Mouse (Mus musculus) left cerebral cortex, adult 18-20 months (tissue): ENCODE measurements around the gene Slc25a54. TPM values are rescaled to one million over a fixed set of nuclear protein-coding genes. Genes with fewer than 3 reads are reported as not detected.

Experiments used
- DNase-seq, 2 experiments: peaks; one replicate each; pipeline ENCODE4 v3.0.0; 2021 to 2022; ENCODE audit warnings: low spot score in 2 of 2, mixed read lengths in 1 of 2
- long read RNA-seq, 2 experiments: library from polyadenylated mRNA; stranded (forward); transcript quantifications; one replicate each; pipeline ENCODE4 v2.0.0; 2021
- total RNA-seq, 2 experiments: library from RNA; stranded (reverse); gene quantifications; 2 replicates each; pipeline ENCODE4 v1.2.3; 2021

The Slc25a54 gene
- not detected for total RNA-seq
- long read RNA-seq, experiment 1 = 0 reads
- long read RNA-seq, experiment 2 = 0 reads

DNA sequence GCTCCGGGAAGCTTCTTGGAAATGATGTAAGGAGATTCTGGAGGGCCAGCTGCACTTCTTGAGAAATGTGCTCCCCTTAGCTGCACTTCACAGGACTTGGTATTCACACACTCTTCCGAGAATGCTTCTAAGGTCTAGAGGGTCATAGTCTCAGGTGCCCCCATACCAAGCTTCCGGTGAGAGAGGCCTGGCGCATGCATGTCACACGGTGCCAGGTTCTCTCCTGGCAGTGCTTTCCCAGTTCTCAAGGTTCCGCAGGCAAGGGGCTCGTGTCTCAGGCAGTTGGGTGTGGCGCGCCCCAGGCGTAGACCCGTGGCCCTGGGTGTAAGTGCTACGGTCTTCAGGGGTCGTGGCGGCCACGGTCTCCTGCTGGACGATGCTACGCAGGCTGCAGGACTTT is at the start of gene Slc25a54:
Slc25a54 (plus strand) TSS at position 301 of the 400 bp plus-strand sequence.
- DNase-seq = no peak

DNA sequence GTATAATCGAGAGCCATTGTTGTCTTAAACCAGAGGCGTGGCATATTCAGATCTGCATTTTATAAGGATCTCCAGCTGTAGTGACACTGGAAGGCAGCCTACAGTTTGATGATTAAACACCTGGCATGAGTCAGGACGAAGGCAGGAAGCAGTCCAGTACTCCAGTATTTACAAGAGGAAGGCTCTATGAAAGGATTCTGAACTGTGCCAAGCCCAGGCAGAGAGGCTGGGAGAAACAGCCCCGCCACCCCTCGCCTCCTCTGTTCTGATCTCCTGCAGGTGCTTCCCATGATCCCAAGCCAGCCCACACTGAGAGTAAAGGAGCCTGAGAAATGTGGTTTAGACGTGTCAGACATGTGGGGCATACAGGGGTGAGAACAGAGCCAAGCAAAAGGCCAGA is 49.5 kb upstream of the Slc25a54 start:
- no peak for DNase-seq

DNA sequence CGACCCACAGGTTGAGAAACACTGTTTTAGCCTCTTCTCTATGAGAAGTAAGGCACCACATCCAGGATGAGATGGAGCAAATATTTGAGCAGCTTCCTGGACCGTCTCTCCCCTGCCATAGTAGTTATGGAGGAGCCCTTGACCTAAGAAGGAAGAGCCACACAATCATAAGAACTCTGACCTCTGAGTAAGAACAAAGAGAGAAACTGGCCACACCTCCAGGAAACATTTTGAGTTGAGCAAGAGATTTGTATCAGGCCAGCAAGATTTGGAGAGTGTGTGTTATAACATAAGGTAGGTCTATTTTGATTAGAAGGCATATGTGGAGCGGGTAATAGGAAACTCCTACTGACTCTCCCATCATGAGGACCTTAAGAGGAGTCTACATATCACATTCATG is 48.6 kb upstream of the Slc25a54 start:
- DNase-seq = no peak

DNA sequence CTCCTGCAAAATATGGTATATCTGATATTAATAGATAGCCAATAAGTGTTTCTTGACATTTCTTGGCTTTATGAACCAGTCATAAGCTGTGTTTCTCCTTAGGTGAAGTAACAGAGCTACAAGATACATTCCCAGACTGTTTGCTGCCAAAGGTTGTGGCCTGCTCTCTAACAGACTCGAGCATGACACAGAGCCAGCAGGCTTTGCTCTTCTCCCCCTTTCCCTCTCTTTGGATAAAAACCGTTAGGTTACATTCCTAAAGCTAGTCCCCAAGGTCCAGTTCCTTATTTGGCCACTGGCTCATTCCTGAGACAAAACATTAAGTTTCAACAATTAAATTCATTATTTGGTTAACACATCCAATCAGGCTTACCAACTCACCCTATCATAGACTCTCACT is 48.0 kb upstream of the Slc25a54 start:
- no peak for DNase-seq

DNA sequence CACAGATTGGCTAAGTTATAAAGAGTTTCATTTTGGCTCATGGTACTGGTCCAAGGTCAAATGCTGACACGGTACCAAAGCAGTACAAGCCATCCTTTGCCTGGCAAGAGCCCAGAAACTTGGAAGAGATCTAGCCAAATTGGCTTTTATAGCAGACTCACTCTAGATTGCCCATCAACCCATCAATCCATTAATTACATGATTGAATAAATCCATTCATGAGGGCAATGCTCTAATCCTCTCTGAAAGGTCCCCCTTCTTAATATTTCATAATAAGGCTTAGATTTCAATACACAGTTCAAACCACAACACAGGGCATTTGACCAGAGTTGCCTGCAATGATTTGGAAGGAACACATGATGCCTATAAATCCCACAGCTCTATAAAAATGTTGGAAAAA is 45.9 kb upstream of the Slc25a54 start:
- DNase-seq = no peak

DNA sequence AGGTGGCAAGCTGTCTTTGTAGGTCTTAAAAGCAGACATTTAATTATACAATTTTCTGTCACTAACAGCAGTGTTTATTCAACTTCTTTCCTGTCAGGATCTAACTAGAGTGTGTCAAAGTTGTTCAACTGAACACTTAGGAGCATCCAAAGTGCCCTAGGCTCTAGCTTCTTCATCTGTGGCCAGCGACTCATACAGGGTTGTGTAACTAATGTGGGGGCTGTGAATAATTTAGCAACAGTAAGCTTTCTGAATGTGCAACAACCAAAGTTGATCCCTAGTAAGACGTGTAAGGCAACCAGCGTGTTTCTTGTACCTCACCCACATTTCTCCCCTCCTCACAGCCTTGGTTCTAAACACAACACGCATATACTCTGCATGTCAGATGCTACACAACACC is 39.4 kb upstream of the Slc25a54 start:
- no peak for DNase-seq

DNA sequence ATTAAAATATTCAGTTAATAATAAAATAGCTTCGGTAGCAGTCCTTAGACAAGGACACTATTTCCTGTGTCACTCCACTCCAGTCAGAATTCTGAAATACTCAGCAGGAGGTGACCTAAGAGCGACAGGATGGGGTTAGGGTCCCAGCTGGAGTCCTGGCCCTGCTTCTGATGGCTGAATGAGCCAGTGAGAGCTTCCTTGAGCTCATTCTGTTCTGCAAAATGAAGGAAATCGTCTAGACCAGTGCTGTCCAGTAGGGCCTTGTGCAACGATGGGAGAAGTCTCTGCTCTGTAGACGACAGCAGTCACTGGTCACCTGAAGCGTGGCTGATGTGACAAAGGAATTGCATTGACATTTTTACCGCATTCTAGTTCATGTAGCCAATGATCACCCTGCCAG is 36.9 kb upstream of the Slc25a54 start:
- no peak for DNase-seq

DNA sequence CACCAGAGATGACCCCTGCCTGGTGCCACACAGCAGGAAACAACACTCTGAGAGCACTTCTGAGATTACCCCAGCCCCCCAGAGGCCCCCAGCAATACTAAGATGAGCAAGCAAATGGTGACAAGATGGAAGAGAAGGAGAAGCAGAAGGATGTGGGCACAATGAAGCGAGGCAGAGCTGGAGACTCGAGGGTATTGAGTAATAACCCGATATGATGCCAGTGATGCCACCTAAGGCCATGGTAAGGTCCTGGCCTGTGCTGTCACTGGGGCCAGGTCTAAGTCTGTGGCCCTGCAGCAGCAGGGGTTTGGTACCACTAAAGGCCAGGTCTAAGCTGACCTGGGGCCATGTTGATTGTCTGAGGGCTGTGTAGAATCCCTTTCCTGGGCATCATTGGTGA is 33.8 kb upstream of the Slc25a54 start:
- DNase-seq = no peak

DNA sequence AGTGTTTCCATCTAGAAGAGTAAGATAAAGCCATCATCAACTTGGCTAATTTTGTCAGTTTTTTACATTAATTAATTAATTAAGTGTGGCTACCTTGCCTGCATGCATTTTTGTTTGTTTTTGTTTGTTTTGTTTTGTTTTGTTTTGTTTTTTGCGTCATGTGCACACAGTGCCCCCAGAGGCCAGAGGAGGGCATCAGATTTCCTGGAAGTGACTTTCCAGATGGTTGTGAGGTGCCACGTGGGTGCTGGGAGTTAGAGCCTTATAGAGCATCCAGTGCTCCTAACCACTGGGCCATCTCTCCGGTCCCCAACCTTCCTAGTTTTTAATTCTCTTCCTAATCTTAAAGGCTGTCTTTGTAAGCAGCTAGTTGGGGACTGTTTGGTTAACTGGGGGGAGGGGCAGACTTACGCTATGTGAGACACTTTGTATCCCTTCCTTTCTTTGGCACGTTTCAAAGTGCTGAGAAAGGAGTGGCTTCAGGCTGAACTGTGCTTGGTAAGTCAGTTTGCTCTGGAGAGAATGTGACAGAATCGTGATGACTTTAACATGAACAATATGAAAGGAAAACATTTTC is 32.5 kb upstream of the Slc25a54 start:
- DNase-seq = no peak

DNA sequence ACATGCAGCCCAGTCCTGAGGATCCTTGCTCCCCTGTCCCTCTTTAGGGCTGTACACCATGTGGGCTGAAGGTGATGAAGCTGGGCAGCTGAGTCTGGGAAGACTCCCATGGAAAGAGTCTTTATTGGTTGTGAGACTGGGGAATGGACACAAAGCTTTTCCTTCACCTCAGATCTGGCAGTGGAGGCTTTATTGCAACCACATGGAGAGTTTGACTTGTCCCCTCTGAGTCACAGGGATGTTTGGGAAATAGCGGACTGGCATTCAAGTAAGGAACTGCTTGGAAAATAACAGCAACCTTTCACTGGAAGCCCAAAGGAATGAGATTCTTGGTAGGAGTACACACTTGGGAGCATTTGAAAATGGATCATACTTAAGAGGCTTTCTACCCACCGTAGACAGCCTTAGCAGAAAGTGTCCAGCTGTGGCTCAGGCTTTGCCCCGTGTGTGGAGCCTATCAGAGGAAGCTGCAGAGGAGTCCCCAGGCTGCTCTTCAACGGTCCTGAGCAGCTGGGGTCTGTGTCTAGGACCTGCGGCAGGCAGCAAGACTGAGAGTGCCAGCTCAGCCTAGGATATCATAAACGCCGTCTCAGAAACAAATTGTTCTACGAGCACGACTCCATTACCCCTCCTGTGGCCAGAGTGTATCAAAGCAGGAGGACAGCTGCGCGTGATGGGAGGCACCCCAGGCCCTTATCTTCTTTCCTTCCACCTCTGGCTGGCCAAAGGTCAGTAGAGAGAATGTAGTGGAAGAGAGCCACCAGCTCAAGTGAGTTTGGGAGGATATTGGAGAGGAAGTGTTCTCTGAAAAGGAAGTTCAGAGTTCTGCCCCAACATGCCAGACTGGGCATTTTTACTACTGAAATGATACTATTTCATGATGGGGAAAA is 29.0 kb upstream of the Slc25a54 start:
- no peak for DNase-seq

DNA sequence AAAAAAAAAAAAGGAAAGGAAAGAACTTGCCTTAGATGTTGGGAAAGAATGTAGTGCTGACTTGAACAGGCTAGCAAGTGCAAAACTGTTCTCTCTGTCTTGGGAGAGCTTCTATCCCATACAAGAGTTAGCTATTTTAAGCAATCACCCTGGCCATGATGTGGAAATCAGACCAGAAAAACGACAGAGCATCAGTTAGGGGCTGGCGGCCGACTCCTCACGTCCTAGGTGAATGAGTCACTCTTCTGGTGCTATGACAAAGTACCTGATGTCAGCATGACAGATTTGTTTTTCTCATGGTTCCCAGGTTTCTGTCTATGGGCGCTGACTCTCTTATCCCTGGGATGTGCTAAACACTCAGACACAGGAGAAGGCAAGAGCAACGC is 28.3 kb upstream of the Slc25a54 start:
- no peak for DNase-seq

DNA sequence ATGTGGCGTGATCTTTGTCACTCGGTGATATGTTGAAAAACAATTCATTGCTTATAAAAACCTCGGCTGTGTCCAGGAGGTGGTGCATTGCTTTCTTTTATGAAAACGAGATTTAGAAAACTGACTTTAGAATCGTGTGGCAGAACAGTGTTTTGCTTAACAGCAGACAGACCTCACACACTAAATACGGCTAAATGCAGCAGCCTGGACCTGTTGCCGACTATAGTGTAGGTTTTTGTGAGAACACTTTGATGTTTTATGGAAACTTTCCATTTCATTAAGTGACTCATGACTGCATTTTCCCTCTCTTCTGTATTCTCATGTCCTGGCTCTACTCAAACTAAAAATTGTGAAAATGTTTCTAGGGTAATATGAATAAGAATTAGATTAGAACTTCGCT is 20.4 kb upstream of the Slc25a54 start:
- DNase-seq = peak in 1 of 2 experiments; percentile 6

DNA sequence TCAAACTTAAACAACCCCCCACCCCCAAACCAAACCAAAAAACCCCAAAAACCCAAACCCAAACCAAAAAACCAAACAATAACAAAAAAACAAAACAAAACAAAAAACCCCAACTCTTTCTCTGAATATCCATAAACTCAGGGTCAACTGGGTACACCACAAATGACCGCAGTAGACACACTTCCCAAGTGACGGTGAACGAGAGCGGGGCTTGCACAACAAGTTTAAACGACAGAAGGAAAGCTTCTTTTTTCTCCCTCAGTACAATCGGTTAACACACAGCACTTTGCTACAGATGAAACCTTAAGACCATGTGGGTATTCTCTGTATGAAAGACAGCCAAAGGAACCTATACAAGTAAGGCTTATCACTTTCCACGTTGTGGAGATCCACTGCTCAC is 17.9 kb upstream of the Slc25a54 start:
- no peak for DNase-seq

DNA sequence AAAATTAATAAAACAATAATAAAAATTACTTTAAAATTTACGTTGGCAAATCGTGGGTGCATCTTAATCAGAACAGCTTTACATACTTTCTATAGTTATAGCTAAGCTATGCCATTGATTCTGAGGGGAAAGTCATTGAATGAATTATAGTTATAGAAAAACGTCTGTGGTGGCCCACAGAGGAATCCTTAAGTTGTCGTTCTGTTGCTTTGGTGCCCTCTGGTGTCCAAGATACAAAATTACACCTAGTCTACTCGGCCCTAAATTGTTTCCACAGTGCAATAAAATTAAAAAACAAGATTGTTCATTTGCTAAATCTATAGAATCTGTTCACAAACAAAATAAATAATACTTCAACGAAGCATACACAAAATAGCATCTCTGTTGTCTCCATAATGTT is 17.3 kb upstream of the Slc25a54 start:
- peak; percentile 45 to 46 for DNase-seq

DNA sequence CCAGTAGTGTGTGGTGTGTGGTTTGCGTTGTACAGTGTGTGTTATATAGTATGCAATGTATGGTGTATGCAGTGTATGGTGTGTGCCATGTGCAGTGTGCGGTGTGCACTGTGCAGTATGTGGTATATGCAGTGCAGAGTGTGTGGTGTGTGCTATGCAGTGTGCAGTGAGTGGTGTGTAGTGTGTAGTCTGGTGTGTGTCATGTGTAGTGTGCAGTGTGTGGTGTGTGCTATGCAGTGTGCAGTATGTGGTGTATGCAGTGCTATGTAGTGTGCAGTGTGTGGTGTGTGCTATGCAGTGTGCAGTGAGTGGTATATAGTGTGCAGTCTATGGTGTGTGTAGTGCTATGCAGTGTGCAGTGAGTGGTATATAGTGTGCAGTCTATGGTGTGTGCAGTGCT is 4.1 kb downstream of the Slc25a54 start:
- no peak for DNase-seq

DNA sequence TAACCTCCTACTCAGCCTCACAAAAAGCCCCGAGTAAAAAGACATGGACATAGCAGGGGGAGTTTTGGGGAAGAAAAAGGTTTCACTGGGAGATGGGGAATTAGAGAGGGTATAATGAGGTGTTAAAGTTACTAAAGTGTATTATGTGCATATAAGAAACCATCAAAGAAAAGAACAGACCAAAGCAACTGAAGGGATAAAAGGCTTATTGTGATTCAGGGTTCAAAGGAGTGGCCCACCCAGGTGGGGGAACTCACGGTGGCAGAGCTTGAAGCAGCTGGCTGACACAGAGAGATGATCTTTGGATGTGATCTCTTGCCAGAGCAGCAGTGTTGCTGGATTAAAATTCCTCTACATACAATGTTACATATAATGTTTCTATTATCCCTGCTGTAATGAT is 8.2 kb downstream of the Slc25a54 start:
- no peak for DNase-seq

DNA sequence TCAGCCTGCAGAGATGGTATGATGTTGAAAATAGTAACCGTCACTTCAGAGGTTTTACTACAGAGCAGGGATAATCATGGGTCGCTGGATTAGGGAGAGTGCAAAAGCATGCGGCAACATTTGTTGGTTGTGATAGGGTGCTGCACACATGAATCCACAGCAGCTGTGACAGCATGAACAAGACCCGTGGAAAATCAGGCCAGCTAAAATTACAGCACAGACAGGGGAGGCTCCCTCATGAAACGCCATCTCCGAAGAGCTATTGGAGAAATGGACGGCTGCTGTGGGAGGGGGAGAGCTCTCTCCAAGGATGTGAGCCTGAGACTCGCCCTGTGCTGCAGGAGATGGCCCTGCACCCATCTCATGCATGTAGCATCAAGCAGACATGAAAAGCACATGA is 24.4 kb downstream of the Slc25a54 start:
- DNase-seq = no peak

DNA sequence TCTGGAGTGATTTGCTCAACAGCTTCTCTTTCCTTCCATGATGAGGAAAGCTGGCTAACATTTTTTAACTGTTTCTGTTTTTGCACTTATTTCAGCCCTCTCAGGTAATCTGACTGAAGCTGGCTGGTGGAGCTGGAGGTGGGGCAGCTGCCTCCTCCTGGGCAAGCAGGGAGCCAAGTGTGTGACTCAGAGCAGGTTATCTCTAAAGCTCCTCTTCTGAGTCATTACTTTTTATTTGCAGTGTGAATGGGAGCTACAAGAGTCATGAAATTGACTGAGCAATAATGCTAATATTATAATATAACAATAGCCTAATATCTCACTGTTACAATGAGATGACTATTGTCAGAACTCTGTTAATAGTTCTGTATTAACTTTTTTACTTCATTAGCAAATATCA is 36.9 kb downstream of the Slc25a54 start:
- DNase-seq = no peak

DNA sequence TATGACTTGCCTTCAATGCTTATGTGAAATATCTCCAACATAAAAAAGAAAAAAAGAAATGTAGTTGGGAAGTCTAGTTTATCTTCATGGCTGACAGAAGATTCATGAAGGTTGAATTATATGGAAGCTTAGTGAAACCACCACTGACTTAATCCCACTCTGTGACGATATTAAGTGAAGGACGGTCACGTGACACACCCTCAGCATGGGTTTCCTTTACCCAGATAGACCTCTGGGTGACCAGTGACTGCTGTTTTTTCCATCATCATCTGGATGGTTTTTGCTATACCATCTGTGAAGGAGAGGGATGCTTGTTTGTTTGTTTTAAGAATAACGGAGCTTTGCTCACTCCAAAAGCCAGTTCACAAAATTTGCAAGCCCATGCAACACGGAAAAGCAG is 39.3 kb downstream of the Slc25a54 start:
- no peak for DNase-seq

DNA sequence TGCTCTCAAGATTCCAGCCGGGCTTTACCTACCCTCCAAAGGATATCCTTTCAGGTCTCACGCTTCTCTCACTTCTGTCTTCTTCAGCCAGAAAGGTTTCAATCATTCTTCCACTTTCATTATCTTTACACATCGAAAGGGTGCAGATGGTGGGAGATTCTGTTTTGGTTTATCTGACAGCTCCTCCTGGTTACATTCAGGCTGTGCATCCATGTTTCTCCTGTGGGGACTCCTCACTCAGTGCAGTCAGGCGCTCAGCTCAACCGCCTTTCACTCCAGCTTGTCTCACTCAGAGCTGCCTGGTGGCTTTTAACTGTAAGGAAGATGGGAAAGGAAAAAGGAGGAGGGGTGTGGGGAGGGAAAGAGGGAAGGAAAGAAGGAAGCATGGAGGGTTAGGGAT is 39.7 kb downstream of the Slc25a54 start:
- DNase-seq = no peak

DNA sequence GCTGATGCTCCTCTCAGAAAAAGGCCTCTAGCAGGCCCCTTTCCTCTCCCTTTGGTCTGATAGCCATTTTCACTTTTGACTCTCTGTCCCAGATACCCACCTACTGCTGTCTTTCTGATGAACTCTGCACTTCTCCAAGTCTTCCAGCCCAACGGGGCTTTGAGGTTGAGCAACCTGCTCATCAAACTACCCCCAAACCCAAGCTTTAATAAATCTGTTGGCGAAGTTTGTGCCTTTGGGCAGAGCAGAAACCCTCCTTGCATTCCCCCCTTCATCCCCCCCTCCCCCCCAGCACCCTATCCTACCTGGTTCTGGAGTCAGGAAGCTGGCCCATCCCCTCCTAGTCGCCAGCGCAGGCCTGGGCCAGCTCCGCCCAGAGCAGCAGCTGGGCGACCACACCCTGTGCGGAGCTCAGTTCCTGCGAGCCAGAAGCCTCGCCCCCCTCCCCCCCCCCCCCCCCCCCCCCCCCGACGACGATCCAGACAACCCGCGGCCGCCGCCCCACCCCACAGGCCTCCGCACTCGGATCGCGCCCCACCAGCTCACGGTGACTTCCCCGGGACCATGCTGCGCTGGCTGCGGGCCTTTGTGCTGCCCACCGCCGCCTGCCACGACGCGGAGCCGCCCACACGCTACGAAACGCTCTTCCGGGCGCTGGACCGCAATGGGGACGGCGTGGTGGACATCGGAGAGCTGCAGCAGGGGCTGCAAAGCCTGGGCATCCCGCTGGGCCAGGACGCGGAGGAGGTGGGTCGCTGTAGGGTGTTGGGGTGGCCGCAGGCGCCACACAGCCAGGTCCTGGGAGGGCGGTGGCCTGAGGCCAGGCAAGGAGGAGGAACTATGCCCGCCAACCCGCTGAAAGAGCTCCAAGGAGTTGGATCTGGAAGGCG is 42.6 kb downstream of the Slc25a54 start, which contains the start of gene Slc25a24:
Slc25a24 (plus strand) TSS at position 509 of the 890 bp plus-strand sequence.
- peak; percentile 17 to 39 for DNase-seq

DNA sequence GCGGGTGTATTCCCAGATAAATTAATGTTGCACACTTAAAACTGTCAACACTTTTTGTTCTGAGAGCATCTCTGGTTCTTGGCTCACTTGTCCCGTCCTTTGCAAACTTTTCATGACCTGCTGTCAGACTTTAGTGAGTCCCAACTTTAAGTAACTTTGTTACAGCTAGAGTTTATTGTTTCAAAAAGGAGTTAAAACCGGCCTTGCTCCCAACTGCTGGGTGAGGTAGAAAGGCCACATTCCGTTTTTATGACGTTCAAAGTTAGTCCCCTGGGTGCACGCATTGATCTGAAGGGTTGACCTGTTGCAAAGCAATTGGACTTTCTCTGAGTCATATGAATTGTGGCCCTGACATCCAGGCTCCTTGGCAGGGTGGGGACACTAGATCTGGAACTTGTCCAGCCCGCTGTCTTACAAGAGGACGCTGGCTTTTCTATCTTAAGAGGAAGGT is 43.3 kb downstream of the Slc25a54 start:
- DNase-seq = no peak
